Mouse (Mus musculus): ENCODE results near the gene Nsd2. TPM values are rescaled to one million over a fixed set of nuclear protein-coding genes. Genes with fewer than 3 reads are reported as not detected.
"Not testable (repeated sequence)": the region's sequence is repeated elsewhere in the genome, so short reads cannot be mapped to it uniquely, and the experiment has no call there.

The Nsd2 gene
- total RNA-seq, 2 experiments from 2014 or later = 223 to 230 TPM

DNA sequence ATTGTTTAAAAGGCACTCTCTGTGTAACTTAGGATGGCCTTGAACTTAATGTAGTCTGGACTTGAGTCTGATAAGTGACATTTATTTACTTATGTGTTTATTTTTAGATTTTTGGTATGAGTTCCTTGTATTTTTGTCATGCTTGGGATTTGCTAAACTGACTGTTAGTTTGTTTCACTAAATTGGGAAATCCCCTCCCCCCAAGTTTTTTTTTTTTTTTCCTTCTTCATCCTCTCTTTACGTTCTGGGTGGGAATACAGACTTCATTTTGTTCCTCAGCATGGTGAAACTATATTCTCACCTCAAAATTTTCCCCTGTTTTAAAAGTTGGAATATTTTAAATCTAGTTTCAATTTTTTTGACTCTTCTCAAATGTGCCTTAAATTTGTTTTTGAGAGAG lies 20.8 kb downstream of the Nsd2 start:
- no peak for DNase-seq
- intact Hi-C loops (cut with DNase I) = no loop called here

DNA sequence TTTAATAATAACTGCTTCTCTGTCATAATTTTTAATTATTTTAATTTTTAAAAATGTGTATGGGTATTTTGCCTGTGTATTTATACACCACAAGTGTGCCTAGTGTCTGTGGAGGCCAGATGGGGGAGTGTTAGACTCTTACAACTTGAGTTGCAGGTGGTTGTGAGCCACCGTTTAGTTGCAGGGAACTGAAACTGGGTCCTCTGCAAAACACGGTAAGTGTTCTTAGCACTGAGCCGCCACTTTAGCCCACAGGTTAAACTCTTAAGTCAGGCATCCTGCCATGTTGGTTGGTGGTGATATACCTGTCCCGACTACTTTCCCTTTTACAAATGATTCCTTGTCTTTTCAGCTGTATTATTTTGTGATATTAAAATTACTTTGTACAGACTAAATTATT lies 22.0 kb downstream of the Nsd2 start:
- intact Hi-C loops (cut with DNase I) = no loop called here
- DNase-seq = no peak

DNA sequence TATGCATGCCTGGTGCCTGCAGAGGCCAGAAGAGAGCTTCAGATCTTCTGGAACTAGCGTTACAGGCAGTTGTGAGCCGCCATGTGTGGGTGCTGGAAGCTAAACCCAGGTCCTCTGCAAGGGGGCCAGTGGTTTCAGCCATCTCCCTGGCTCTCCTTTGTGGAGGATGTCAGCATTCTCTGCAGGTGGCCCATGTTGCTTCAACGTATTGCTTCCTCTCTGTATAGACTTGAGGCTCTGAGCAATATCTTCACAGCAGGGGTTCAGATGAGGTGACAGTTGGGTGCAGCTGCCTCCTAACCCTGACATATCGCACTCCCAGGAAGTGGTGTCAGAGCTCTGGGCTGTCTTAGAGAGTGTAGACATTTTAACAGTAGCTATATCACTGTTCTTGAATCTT lies 30.9 kb downstream of the Nsd2 start:
- intact Hi-C loops (cut with DNase I) = no loop called here
- DNase-seq = no peak

DNA sequence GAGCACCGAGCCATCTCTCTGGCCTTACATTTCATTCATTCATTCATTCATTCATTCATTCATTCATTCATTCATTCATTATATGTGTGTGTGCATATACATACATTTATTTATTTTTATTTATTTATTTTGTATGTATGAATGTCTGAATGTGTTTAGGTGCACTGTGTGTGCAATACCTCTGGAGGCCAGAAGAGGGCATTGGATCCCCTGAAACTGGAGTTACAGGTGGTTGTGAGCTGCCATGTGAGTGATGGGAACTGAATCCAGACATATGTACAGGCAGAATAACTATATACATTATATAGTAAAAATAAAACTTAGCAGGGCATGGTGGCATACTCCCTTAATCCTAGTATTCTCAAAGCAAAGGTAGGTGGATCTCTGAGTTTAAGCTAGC lies 32.6 kb downstream of the Nsd2 start:
- intact Hi-C loops (cut with DNase I) = no loop called here
- peak; percentile 8 for DNase-seq

DNA sequence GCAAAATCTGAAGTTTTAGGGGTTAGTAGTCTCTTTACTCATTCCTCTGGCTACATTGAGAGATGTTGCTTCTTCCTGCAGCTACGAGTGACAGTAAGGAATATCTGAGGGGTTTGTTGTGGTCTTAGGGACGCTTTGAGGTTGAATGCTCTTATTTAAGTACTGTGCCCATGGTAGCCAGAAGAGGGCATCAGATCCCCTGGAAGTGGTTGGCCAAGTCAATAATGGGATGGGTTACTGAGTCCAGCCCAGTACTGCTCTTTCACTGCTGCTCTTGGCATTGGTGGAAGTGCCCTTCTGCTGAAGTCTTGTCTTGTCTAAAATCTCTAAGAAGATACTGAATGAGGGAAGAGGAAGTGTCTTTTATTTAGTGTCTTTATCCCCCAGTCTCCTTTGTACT lies 33.5 kb downstream of the Nsd2 start:
- intact Hi-C loops (cut with DNase I) = no loop called here
- DNase-seq = no peak

DNA sequence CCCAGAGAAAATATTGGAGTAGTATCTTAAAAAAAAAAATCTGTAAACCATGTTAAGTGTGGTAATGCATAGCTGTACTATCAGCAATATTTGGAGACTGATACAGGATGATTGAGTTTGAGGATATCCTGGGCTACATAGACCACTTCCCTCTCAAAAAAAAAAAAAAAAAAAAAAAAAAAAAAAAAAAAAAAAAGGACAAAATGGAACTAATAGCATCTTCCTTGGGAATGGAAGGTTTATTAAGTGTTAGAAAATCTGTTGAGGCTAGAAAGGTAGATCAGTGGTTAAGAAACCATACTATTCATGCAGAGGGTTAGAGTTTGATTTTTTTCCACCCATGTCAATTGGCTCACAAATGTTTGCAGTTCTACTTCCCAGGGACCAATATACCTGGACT lies 37.2 kb downstream of the Nsd2 start:
- DNase-seq = no peak
- intact Hi-C loops (cut with DNase I) = no loop called here

DNA sequence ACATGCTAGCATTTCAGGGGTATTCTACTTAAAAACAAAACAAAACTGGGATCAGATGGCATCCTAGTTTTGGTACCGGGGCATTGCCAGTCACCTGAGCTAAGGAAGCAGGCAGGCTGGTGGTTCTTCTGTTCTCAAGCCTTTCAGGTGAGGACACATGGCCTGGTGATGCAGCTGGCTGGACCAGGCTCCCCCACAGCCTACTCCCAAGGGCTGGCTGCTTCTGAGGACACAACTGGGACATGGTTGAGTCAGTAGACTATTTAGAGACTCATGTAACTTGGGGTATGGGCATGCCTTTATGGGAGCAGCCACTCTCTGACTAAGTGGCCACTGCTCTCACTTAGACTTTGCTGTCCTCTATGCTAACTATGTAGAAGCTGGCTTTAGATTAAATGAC lies 54.9 kb downstream of the Nsd2 start:
- DNase-seq = no peak
- intact Hi-C loops (cut with DNase I) = no loop called here

DNA sequence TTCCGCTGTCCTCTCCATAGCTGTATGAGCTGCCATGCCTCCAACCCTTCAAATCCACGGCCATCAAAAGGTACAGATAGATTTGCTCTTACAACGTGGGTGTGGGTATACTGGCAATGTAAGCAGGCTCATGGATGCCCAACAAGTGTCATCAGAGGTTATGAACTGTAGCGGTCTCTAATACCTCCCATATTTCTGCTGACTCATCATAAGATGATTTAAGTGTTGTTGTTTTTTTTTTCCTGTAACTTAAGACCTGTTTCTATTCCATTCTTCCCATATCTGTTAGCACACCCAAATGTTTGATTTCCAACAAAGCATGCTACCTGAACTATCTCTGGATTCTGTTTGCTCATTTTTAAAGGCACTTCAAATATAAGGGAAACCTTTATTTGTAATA lies 60.6 kb downstream of the Nsd2 start:
- DNase-seq = no peak
- intact Hi-C loops (cut with DNase I) = no loop called here

DNA sequence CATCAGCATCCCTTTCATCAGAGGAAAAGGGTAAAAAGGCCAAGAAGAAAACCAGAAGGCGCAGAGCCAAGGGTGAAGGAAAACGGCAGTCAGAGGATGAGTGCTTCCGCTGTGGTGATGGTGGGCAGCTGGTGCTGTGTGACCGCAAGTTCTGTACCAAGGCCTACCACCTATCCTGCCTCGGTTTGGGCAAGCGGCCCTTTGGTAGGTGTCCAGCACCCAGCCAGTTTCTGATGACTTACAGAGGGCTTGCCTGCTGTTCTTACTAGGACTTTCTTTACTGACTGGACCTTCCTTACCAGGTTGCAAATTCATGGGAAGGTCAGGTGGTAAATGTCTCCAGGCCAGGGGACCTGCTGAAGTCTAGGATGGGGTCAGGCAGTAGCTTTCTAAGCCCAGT lies 72.9 kb downstream of the Nsd2 start:
- intact Hi-C loops (cut with DNase I) = loop anchor here (10.0 kb wide), 1 partner anchor 139 kb away; no protein-coding TSS in a partner anchor
- no peak for DNase-seq

DNA sequence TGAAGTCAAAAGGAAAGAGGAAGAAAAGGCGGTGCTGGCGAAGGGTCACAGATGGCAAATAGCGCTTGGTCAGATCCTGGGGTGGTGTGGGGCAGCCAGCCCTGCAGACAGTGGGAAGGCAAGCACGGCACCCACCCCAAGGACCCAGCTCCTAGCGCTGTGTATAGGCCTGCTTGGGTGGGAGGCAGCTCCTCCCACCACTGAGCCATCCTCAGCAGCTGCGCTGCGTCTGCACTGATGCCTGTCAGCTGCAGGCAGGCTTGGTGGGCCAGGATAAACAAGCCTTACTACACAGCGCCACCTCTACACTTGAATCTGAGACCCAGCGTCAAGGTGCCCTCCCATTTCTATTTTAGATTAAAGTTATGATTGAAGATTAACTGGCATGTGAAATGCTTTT lies 74.6 kb downstream of the Nsd2 start:
- intact Hi-C loops (cut with DNase I) = loop anchor here (10.0 kb wide), 1 partner anchor 140 kb away; no protein-coding TSS in a partner anchor
- no peak for DNase-seq

DNA sequence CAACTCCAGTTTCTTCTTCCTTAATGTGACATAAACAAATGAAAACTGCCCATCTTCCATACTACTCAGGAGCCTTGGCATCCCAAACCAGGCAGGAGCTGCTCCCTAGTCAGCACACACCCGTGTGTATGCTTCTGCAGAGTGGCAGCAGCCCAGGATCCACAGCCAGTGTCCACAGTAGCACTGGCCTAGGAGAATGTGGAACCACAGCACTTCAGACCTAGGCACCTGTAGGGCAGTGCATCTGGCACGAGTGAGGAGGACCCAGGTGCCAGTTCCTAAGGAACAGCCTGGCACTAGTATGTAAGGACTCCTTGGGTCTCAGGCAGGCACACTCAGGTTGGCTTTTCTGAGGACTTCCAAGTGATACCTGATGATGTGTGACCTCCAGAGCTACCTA lies 76.6 kb downstream of the Nsd2 start:
- no peak for DNase-seq

DNA sequence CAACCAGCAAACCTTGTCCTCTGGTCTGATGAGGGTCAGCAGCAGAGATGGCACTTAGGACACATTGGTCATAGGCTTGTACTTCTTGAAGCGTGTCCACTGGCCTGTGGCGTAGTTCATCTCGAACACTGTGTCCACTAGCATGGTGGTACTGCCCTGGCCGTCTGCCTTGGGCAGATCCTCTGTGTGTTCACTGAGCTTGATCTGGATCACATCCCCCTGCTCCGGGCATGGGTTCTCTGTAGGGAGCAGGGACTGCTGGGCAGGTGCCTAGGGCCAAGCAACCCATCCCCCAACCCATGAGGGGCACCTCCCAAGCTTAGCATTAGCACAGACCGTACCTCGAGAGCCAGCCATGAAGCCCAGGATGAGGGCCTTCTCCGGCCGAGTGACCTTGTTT lies 78.1 kb downstream of the Nsd2 start:
- no peak for DNase-seq
- intact Hi-C loops (cut with DNase I) = loop anchor here (10.0 kb wide), 1 partner anchor 144 kb away; no protein-coding TSS in a partner anchor

More for the DNA sequence above, 76.6 kb downstream of the Nsd2 start:
- intact Hi-C loops (cut with DNase I) = loop anchor here (10.0 kb wide), 1 partner anchor 142 kb away; no protein-coding TSS in a partner anchor

DNA sequence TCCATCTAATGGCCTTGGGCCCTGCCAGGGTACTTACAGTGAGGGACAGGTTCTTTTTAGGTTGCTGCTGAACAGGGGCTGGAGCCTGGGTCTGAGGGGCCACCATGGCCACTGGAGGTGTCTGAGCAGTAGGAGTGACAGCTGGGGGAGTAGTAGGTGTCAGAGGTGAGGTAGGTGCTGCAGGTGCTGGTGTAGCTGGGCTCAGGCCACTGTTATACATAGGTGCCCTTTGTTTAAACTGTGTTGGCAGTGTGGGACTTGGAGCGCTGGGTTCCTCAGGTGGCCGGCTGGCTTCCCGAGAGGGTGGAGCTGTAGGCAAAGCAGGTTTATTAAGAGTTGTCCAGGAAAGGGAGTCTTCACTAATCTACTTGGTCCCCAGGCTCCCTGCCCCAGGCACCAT lies 78.7 kb downstream of the Nsd2 start:
- DNase-seq = no peak
- intact Hi-C loops (cut with DNase I) = loop anchor here (10.0 kb wide), 1 partner anchor 144 kb away; no protein-coding TSS in a partner anchor

DNA sequence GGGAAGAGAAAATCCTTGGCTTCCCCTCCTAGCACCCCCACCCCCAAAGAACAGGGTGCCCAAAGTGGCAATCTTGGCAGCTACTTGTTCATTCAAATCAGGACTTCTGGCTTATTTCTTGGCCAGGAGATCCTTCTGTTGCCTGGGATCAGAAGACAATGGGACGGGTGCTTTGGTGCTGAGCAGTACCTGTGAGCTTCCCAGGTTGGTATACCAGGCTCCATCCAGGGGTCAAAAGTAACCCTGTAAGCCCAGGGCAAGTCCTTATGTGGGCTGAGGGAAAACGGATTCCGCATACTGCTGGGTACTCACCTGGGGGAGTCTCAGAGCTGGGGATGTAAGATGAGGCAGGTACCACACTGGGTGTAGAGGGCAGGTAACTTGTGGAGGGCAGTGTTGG lies 79.6 kb downstream of the Nsd2 start:
- intact Hi-C loops (cut with DNase I) = no loop called here
- DNase-seq = no peak

DNA sequence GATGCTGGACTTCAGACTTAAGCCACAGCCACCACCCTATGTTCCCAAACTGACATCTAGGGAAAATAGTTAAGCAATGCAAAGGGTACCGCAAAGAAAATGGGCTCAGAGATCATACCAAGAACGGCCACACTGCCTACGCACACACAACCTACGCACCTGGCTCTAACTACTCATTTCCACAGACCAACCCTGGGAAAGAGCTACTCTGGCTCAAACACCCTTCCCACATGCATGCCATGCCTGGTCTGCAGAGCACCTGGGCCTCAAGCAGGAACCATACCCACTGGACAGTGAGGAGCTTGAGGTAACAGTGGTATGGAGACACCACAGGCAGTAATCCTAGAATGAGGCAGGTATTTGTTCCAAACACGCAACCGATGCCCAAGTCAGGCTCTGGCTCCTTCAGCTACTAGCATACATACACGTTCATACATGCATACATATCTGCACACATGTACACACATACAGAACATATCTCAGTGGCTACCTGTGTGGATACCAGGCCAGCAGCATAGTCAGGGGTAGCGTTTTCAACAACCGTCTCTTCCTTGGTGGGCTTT lies 80.3 kb downstream of the Nsd2 start:
- DNase-seq = no peak
- intact Hi-C loops (cut with DNase I) = no loop called here

DNA sequence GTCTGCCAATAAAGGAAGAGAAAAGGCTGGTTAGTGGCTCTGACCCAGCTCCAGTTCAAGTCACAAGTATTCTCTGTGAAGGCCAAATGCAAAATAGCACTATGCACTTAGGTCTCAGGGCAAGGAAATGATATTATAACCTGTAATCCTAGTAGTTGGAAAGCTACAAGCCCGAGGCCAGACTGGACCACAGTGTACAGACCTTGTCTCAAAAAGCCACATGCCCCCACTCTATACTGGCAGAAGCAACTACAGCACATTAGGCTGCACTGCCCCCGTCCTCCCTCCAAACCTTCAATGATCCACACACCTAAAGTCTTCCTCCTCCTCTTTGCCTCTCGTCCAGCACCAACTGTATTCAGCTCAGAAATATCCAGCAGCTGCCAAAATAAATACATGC lies 80.8 kb downstream of the Nsd2 start:
- no peak for DNase-seq
- intact Hi-C loops (cut with DNase I) = no loop called here

DNA sequence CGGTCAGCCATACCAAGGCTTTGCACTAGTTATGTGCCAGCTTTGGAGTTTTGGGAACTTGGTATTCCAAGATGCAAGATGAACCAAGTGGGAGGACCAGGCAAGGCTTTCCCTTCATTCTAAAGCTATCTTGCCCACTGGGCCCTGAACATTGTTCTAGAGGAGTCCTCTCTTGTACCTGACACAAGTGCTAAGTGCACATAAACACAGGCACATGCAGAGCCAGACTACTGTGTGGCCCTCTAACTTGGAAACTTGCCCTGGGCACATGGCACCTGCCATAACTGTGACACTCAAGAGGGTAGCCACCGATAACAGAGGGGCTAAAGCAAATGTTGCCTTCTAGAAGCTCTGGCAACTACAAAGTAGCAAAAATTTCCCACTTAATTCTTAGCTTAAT lies 82.2 kb downstream of the Nsd2 start:
- intact Hi-C loops (cut with DNase I) = no loop called here
- no peak for DNase-seq

DNA sequence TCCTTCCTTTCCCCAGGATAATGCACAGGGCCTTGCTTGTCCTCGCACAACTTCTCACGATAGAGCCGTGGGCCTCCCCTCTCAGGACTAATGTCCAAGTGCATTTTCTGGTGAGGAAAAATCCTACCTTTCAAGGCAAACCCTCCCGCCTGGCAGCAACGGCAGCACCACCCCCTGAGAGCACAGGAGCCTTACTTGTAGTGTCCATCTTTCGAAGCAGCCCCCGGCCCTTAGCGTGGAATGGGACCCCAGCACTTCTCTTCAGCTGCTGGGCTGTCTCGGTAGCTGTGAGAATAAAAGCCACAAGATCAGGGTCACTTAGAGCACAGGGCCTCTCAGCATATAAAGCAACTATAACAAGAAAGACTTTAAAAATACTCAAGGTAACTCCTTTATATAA lies 82.7 kb downstream of the Nsd2 start:
- intact Hi-C loops (cut with DNase I) = no loop called here

DNA sequence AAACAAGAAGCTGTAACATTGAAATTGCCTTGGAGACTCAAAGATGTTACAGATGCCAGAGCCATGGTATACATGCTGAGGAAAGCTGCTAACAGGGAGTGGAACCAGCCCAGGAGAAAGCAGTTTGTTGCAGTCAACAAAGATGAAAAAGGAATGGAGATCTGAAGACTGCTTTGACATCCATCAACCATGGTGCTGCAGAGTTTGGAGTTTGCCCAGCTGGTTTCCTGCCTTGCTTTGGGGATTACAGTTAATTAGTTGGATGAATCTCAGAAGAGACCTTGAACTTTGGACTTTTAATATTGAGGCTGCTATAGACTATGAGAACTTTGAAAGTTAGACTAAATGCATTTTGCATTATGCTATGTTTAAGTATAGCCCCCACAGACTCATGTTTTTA lies 94.5 kb downstream of the Nsd2 start:
- DNase-seq; intact Hi-C loops (cut with DNase I): not testable (repeated sequence)

More for the DNA sequence above, 82.7 kb downstream of the Nsd2 start:
- DNase-seq = no peak

DNA sequence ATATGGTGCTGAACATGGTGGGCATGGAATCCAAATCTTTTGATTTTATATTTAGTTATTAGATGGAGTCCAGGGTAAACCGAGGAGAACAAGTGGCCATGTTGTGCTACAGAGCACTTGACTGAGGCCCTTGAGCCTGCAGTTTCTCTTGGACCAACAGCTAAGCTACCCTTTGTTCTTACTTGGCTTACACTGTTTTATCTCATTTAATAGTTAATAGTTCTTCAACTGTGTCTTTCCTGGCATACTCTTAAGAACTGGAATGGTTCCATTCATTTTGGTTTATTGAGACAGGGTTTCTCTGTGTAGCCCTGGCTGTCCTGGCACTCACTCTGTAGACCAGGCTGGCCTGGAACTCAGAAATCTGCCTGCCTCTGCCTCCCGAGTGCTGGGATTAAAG lies 96.1 kb downstream of the Nsd2 start:
- DNase-seq; intact Hi-C loops (cut with DNase I): not testable (repeated sequence)

DNA sequence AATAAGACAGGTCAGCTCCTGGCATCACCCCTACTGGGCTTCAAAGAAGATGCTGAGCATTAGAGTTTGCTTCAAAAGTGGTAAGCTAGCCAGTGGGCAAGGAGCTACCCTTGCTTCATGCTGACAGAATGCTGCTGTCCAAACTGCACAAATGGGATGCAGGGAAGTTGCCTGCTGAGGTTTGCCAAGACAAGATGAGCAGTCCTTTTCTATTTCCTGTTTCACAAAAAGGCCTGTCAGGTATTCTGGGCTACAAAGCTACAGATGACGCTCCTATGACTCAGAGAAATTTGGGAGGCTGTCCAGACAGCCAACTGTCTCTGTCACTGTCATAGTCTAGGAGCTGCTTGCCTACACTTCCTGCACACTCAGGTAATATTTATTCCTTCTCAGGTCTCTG lies 98.9 kb downstream of the Nsd2 start:
- DNase-seq = no peak
- intact Hi-C loops (cut with DNase I) = no loop called here

DNA sequence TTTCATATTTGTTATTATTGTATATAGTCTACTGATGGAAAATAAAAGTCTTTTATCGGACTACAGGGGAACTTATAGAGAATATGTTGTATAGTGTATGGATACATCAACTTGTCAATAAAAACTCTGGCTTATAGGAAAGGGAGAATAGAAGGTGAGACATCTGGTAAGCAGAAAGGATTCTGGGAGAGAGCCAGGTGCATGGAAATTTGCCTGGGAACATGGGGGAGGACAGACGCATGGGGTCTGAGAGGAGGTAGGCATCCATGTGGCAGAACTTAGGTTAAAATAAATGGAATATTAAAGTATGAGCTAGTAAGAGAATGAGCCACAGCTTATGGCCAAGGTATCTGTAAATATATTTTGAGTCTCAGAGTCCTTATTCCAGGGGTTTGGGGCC lies 99.5 kb downstream of the Nsd2 start:
- intact Hi-C loops (cut with DNase I) = no loop called here
- no peak for DNase-seq

DNA sequence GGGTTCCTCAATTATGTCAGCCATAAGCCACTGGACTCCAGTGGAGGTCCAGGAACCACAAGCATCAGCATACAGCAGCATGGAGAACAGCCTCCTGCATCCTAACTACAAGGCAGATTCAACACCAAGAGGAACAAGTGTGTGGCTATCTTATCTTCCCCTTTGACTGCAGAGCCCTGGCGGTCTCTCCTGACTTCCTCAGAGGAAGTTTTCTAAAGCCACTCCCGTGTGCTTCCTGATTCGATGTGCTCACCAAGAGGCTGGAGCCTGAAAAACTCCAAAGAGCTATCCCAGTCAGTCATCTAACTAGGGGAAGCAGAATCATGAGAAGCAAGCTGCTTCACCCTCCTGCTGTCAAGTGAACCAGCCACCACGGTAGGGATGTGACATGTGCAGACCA lies 100.4 kb downstream of the Nsd2 start:
- intact Hi-C loops (cut with DNase I) = no loop called here

More for the DNA sequence above, 100.4 kb downstream of the Nsd2 start:
- no peak for DNase-seq

Measured in left cerebral cortex, postnatal 4 days (tissue).